Mouse (Mus musculus): ENCODE results near the gene Jph4. TPM values are rescaled to one million over a fixed set of nuclear protein-coding genes. Genes with fewer than 3 reads are reported as not detected.

Jph4 gene
- polyA plus RNA-seq, 1 experiment = 155 TPM

DNA sequence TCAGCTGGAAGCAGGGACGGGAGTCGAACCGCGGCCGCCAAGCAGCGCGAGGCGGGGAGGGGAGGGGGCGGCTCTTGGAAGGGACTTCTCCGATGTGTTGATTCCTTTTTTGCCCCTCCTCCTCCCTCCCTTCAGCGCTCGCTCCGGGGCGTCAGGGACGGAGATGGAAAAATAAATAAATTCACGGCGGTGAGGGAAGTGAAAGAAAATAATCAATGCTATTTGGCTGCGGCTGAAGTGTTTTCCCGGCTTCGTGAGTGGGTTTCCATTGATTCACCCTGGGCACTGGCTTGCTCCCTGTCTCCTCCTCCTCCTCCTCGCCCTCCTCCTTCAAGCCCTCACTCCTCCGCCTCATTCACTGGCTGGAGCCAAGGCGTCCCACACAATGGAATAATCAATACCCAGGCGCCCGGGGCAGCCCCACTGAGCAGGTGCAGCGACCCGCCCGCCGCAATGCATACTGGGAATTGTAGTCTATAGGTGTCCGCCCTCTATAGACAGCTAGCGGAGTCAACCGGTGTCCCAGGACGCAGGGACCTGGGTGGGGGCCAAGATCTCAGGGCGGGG, 24.6 kb downstream of the Jph4 start, which contains the start of gene Zfhx2:
Gene Zfhx2 (minus strand): TSS at position 314 of the 567 bp plus-strand sequence.
- TF ChIP-seq POLR2A (IDR thresholded peaks at IDR 0.05; ENCODE audit: borderline replicate concordance, extremely low read depth, insufficient read depth, insufficient read length, poor library complexity, severe bottlenecking) = peak; percentile 80; the same call in 1 of the 2 replicates
- TF ChIP-seq CTCF (IDR thresholded peaks at IDR 0.05; ENCODE audit: borderline replicate concordance, extremely low read depth, insufficient read depth, insufficient read length) = peak; percentile 11; the same call in 1 of the 2 replicates
- DNase-seq (ENCODE audit: low read depth) = peak; percentile 98

DNA sequence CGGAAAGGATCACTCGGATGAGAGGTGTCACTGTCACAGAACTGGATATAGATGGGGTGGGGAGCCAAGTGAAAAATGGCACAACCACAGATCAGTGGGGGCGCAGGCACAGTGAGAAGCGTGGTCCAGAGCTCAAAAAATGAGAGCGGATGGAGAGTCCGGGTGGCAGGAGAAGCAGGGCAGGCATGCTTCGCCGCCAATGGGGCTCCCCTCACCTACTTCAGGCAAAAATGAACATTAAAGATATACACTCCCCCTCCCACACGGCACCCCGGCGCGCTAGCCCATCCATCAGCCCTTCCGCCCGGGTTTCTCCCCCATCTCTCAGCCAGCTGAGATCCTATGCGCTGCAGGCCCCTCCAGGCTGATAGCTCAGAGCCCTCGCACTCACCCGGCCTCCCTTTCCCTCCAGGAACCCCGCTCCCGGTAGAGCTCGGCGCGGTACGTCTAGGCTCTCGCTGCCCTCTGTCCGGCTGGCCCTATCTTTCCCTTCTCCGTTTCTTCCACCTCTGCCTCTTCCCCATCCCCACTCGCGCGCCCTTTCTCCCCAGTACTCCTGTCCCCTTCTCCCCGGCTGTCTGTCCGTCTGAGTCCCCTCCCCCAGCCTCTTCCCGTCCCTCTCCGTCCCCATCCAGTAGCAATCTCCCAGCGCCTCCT, 25.4 kb downstream of the Jph4 start:
- TF ChIP-seq CTCF (IDR thresholded peaks at IDR 0.05; ENCODE audit: borderline replicate concordance, extremely low read depth, insufficient read depth, insufficient read length) = no peak
- TF ChIP-seq POLR2A (IDR thresholded peaks at IDR 0.05; ENCODE audit: borderline replicate concordance, extremely low read depth, insufficient read depth, insufficient read length, poor library complexity, severe bottlenecking) = no peak
- no peak for DNase-seq (ENCODE audit: low read depth)

DNA sequence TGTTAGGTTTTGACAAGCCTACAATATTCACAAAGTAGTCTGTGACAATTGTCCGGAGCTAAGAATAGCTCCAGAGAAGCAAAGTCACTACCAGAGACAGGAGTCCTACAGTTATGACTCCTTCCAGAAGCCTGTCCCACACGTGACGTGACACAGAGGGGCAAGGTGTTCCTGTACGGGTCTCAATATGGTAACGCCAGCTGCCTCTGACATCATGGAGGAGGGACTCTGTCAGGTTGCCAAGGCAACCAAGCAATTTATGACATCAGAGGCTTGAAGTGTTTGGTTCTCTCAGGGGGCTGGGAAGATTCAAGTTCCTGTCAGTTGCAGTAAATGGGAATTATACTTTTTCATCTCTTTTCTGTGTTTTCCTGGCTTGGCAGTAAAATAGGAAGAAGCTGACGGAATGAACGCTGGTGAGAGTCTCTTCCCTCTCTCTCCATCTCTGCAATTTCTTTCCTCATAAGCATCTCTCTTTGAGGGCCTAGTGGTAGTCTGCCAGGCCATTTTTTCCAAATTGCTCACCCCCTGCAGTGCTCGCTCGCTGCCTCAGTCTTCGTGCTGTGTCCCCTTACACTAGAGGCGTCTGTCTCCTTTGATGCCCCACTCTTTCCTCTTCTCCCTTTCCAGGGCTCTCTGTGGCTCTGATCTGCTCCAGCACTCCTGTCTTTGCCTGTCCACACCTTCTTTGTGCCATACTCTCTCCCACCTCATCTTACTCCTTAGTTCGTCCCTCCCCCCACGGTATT, 27.4 kb downstream of the Jph4 start:
- peak; percentile 72 for DNase-seq (ENCODE audit: low read depth)
- TF ChIP-seq POLR2A (IDR thresholded peaks at IDR 0.05; ENCODE audit: borderline replicate concordance, extremely low read depth, insufficient read depth, insufficient read length, poor library complexity, severe bottlenecking) (no peak), CTCF (IDR thresholded peaks at IDR 0.05; ENCODE audit: borderline replicate concordance, extremely low read depth, insufficient read depth, insufficient read length) (no peak)

DNA sequence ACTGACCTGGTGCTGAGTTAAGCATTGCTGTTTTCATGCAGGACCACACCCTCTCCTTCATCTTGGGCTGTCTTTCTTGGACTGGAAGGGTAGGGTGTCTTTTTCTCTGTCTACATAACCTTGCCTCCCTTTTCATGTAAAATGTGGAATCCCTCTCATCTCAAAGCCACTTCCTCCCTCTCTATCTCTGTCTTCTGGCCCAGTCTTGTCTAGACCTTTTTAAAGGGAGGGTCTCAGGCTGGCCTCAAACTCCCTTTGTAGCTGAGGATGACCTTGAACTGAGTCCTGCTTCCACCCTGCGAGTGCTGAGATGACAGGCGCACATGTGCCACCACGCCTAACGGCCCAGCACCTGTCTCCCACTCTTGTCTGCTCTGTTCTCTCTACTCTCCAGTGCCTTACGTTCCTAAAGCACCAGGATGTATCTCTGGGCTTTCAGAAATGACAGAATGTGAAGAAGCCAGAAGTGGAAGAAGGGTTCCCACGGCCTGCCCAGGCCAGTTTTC, 30.7 kb downstream of the Jph4 start:
- no peak for TF ChIP-seq POLR2A (IDR thresholded peaks at IDR 0.05; ENCODE audit: borderline replicate concordance, extremely low read depth, insufficient read depth, insufficient read length, poor library complexity, severe bottlenecking)
- TF ChIP-seq CTCF (IDR thresholded peaks at IDR 0.05; ENCODE audit: borderline replicate concordance, extremely low read depth, insufficient read depth, insufficient read length) = no peak
- no peak for DNase-seq (ENCODE audit: low read depth)

DNA sequence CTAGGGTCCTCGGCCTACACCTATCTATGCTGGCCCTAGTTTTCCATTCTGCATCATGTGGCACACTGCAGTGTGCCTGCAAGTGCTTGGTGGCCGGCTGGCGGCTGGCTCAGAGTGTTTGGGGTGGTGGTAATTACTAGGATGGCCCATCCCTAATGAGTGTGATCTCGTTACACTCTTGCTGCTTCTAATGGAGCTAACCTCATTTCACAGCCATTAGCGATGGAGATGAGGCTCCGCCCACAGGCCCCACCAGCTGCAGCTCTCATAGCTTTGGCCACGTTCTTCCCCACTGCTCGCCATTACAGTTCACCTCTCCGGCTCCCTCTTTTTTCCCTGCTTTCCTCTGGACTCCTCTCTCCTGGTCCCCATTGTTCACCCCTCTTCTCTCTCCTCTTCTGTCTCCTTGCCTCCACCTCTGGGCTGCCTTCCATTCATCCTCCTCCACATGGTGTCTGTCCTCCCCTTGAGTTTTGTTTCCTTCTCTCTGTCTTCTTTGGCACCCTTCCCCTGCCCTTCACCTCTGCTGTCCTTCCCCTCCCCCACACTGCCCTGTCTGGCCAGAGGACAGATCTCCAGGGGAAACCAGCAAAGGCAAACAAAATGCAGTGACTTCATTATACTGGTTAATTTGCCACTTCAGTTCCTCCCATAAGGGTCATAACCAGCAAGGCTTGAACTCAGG, 31.3 kb downstream of the Jph4 start:
- DNase-seq (ENCODE audit: low read depth) = peak; percentile 81
- TF ChIP-seq POLR2A (IDR thresholded peaks at IDR 0.05; ENCODE audit: borderline replicate concordance, extremely low read depth, insufficient read depth, insufficient read length, poor library complexity, severe bottlenecking) (no peak), CTCF (IDR thresholded peaks at IDR 0.05; ENCODE audit: borderline replicate concordance, extremely low read depth, insufficient read depth, insufficient read length) (no peak)

DNA sequence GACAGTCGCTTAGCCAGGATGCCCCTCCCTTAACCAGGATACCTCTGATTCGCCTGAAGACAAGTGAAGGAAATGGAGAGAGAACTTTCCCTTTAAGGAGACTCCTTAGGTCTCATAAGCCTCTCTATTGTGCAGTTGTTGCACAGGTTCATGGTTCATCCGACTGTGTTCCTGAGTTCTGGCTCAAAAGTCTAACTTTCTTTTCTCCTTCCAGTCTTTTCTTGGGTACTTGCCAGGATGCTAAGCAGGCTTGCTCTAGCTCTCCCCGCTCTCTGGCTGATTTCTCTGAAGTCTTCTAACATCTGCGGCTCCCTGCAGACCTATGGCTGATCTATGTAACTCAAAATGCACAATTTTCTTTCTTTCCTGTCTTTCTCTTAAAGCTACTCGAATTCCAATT, 33.3 kb downstream of the Jph4 start:
- DNase-seq (ENCODE audit: low read depth) = no peak
- TF ChIP-seq POLR2A (IDR thresholded peaks at IDR 0.05; ENCODE audit: borderline replicate concordance, extremely low read depth, insufficient read depth, insufficient read length, poor library complexity, severe bottlenecking) (no peak), CTCF (IDR thresholded peaks at IDR 0.05; ENCODE audit: borderline replicate concordance, extremely low read depth, insufficient read depth, insufficient read length) (no peak)

DNA sequence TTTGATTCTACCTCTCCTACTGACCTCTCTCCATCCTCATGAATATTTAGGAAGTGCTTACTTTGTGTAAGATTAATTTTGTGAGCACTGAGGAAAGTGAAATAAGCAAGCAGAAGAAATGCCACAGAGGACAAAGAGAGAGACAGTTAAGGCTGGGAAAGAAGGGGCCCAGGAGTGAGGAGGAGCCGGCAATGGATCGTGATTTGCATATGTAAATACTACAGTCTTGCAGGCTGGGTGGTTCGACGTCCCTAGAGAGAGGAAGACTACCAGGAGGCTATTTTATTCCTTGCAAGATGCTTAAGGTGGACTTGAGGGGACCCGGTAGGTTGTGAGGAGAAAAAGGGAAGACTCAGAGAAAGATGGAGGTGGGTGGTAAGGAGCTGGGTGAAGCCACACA, 35.6 kb downstream of the Jph4 start:
- TF ChIP-seq CTCF (IDR thresholded peaks at IDR 0.05; ENCODE audit: borderline replicate concordance, extremely low read depth, insufficient read depth, insufficient read length) (no peak), POLR2A (IDR thresholded peaks at IDR 0.05; ENCODE audit: borderline replicate concordance, extremely low read depth, insufficient read depth, insufficient read length, poor library complexity, severe bottlenecking) (no peak)
- no peak for DNase-seq (ENCODE audit: low read depth)

DNA sequence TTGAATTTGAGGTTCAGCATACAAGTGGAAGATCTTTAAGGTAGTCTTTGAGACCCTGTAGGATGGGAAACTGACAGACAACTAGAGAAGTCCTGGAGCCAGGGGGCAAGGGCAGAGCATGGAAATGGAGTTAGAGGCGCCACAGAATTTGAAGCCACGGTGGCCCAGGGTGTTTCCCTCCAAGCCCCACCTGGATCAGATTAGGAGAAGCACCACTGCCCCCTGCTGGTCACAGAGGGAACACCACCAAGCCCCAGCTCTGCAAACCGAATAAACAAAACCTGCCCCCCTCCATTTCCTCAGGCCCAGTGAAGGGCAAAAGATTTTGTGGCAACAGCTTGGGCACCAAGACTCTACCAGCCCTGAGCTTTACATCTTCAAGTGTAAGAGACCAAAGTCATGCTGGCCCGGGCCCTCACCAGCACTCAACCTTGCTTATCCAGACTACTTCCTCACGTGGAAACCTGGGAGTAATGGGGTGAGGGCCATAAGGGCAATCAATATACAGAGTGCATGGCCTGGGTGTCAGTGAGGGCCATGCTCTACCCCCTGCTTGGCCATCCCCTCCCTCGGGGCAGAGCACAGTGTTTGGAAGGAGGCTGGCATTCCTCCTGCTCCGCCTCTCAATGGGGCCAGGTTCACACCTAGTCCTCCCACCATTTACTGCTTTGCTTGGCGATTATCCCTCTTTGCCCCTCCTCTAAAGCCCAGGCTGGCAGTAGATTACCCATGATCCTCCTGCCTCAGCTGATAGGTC, 37.3 kb downstream of the Jph4 start:
- TF ChIP-seq CTCF (IDR thresholded peaks at IDR 0.05; ENCODE audit: borderline replicate concordance, extremely low read depth, insufficient read depth, insufficient read length) = peak; percentile 94
- no peak for TF ChIP-seq POLR2A (IDR thresholded peaks at IDR 0.05; ENCODE audit: borderline replicate concordance, extremely low read depth, insufficient read depth, insufficient read length, poor library complexity, severe bottlenecking)
- DNase-seq (ENCODE audit: low read depth) = peak; percentile 87

DNA sequence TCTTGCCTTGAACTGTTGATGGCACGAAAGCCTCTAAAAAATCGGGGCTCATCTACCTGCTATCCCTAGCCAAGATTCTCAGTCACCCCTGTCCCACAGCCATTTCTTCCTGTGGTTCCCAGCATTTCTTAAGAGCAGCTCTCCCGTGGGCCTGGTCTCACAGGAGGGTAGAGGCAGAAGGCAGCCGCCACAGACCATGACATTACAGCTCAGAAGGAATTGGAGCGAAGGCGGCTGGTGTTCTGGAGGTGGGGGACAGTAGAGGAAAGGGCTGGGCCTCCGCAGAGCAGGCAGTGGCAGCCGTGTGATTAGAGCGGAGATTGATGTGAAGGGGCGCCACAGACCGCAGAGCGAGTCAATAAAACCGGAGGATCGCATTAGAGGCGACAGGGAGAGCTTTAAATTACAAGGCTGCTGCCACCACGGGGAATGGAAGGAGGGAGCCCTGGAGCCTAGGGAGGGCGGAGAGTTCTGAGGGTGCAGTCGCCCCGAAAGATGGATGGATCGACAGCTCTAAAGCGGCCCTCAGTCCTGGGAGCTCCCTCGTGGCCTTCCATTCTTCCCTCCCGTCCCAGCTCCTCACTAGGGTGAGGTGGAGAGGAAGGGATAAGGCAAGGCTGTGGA, 38.3 kb downstream of the Jph4 start:
- TF ChIP-seq POLR2A (IDR thresholded peaks at IDR 0.05; ENCODE audit: borderline replicate concordance, extremely low read depth, insufficient read depth, insufficient read length, poor library complexity, severe bottlenecking) (no peak), CTCF (IDR thresholded peaks at IDR 0.05; ENCODE audit: borderline replicate concordance, extremely low read depth, insufficient read depth, insufficient read length) (no peak)
- DNase-seq (ENCODE audit: low read depth) = peak; percentile 82
